16 mouse cellular contexts compared by ENCODE assay signal in genomic region chr3:22681999-22682648, GRCm38 (mm10).
"Had no signal": no experiment of that assay in that cellular context is flagged by ENCODE, and none has a peak within 500 bp of the region (broad histone marks: within the 10 kb centered on the region; RNA-seq: fewer than 3 reads in every experiment).

No protein-coding gene starts in this region.

- H3K27me3 ChIP-seq: kidney, embryonic 15.5 days; liver, embryonic 15.5 days; stomach, embryonic 15.5 days had no signal

- DNase-seq: kidney, adult 2 months; kidney, postnatal 14 days; lung, adult 2 months; lung, postnatal 36 days; retina, postnatal 1 day; right cerebral cortex, postnatal 4 days; spleen, adult 18-20 months; thymus, postnatal 36 days had no signal

- H3K9me3 ChIP-seq: kidney, embryonic 15.5 days; limb, embryonic 10.5 days; liver, embryonic 15.5 days; stomach, embryonic 15.5 days had no signal

- ATAC-seq: intestine, embryonic 16.5 days; lung, postnatal 0 days had no signal

- H3K4me2 ChIP-seq: kidney, embryonic 15.5 days; liver, embryonic 11.5 days; liver, embryonic 15.5 days; stomach, embryonic 15.5 days had no signal

- H3K27ac ChIP-seq: kidney, embryonic 15.5 days; left cerebral cortex, adult 2 months; limb, embryonic 10.5 days; liver, embryonic 15.5 days; stomach, embryonic 15.5 days had no signal

- H3K4me1 ChIP-seq: kidney, embryonic 15.5 days; limb, embryonic 10.5 days; liver, embryonic 15.5 days; stomach, embryonic 15.5 days had no signal

- H3K4me3 ChIP-seq: kidney, embryonic 15.5 days; left cerebral cortex, adult 2 months; limb, embryonic 10.5 days; liver, embryonic 15.5 days; stomach, embryonic 15.5 days had no signal

- H3K9ac ChIP-seq: kidney, embryonic 15.5 days; liver, embryonic 15.5 days; stomach, embryonic 15.5 days had no signal

- H3K36me3 ChIP-seq: kidney, embryonic 15.5 days; limb, embryonic 10.5 days; liver, embryonic 15.5 days; stomach, embryonic 15.5 days had no signal
